Mouse (Mus musculus): ENCODE measurements around the gene AF067061.
"Not testable (repeated sequence)": the region's sequence is repeated elsewhere in the genome, so short reads cannot be mapped to it uniquely, and the experiment has no call there.

The AF067061 gene

DNA sequence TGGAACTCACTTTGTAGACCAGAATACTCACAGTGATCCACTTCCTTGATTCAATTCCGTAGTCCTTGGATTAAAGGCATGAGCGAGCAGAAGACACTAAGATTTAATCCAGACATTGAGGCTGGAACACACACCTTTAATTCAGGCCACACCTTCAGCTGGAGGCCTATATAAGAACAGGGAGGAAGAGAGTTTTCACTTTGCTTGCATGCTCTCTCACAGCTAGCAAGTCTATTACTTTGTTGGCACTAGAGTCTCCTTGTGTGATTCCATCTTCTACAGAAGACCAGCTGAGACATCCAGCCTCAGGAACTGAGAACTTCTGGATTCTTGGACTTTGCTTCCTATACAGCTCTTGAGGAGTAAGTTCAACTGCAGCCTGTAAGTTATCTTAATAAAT, at the start of gene AF067061:
Gene AF067061, plus strand, starts transcription at position 245 of the 400 bp plus-strand sequence.
- DNase-seq (ENCODE audit: low read depth, low spot score): not testable (repeated sequence)

DNA sequence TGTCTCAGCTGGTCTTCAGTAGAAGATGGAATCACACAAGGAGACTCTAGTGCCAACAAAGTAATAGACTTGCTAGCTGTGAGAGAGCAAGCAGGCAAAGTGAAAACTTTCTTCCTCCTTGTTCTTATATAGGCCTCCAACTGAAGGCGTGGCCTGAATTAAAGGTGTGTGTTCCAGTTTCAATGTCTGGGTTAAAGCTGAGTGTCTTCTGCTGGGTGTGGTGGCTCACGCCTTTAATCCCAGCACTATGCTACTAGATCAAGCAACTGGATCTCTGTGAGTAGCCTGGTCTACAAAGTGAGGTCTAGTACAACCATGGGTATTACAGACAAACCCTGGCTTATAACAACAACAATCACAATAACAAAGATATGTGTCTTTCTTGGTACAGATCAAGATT, 47.1 kb upstream of the AF067061 start, which contains the start of gene Gm21762:
Gene Gm21762, minus strand, starts transcription at position 101 of the 400 bp plus-strand sequence.
- not testable (repeated sequence) for DNase-seq (ENCODE audit: low read depth, low spot score)

DNA sequence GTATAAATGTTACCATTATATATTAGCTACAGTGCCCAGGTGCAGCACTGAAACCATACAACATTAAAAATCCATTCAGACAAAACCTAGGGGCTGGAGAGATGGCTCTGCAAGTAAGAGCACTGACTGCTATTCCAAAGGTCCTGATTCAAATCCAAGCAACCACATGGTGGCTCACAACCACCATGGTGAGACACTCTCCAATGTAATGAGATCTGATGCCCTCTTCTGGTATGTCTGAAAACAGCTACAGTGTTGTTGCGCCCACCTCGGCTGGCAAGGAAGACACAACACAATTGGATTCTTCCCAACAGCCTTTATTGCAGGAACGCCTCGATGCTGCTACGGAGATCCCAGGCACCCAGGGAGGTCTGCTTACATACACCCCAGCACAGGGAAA, 42.0 kb upstream of the AF067061 start:
- DNase-seq (ENCODE audit: low read depth, low spot score): not testable (repeated sequence)

DNA sequence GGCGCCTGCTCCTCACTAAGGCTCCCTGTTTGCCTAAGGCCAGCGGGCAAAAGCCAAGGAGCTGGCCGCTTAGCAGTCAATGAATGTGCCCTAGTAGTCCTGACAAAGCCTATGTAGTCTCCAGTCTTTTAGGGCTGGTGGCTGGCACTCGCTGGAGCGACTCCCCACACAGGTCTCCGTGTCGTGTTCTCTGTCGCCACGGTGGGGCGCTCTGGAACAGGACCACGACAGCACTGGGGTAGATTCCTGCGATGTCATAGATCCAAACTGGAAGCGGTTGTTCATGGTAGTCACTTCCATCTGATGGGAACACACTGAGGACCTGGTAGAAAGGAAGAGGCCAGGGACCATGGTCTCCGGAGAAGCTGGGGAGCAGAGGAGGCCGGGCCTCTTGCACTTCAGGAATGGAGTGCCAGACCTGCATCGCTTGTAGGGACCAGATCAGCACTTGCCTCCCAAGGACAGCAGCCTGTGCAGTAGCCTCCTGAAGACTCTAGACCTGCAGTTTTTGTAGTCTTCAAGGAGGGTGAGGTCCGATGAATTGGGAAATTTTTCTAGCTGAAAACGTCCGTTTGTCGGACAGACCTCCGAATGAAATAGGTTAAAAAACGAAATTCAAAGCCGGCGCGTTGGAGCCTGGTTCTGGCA, 39.8 kb upstream of the AF067061 start:
- not testable (repeated sequence) for DNase-seq (ENCODE audit: low read depth, low spot score)

DNA sequence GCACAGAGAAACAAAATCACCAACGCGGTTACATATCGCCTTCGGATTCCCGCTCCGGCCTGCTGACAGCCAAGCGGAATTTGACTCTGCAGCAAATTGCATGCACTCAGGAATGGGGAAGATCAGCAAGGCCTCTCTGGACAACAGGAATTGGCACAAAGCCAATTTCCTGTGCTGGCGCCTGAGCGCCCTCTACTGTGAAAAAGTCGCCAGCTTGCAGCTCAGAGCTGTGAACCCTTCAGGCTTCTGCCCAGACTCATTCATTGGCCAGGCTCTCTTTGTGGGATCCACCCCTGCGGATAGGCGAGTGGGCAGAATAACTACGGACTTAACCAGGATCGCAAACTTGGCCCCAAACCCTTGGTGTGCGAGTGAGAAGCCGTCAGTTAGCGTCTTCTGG, 31.1 kb upstream of the AF067061 start:
- DNase-seq (ENCODE audit: low read depth, low spot score): not testable (repeated sequence)

DNA sequence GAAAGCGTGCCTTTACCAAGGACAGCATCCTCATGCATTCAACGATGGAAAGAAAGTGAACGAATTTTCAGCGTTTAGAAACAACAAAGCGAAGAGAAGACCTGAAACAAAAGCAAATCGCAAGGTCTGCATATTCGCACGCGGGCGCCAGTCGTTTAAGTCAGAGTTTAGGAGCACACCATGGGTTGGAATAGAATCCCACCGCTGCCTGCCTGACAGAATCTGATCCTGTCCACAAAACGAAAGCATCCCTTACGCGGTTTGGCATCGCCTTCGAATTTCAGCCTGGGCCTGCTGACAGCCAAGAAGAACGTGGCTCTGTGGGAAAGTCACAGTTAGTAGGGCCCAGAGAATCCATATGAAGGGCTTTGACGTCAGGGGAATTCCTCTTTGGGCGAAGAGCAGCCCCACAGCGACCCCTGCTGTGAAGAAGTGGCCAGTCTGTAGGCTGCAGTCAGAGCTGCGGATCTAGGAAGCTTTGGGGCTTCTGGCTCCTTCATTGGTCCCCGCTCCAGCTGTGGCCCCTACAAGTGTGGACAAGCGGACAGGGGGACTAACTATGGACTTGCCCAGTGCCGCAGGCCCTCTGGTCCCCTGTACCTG, 30.4 kb upstream of the AF067061 start:
- DNase-seq (ENCODE audit: low read depth, low spot score): not testable (repeated sequence)

DNA sequence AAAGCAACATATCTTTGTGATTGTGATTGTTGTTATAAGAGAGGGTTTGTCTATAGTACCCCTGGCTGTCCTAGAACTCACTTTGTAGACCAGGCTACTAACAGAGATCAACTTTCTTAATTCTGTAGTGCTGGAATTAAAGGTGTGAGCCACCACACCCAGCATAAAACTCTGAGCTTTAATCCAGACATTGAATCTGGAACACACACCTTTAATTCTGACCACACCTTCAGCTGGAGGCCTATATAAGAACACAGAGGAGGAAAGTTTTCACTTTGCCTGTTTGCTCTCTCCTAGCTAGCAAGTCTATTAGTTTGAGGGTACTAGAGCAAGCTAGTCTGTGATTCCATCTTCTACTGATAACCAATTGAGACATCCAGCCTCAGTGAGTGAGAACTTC, 24.1 kb upstream of the AF067061 start, which contains the start of gene Gm21731:
Gene Gm21731, plus strand, starts transcription at position 301 of the 400 bp plus-strand sequence.
- not testable (repeated sequence) for DNase-seq (ENCODE audit: low read depth, low spot score)

DNA sequence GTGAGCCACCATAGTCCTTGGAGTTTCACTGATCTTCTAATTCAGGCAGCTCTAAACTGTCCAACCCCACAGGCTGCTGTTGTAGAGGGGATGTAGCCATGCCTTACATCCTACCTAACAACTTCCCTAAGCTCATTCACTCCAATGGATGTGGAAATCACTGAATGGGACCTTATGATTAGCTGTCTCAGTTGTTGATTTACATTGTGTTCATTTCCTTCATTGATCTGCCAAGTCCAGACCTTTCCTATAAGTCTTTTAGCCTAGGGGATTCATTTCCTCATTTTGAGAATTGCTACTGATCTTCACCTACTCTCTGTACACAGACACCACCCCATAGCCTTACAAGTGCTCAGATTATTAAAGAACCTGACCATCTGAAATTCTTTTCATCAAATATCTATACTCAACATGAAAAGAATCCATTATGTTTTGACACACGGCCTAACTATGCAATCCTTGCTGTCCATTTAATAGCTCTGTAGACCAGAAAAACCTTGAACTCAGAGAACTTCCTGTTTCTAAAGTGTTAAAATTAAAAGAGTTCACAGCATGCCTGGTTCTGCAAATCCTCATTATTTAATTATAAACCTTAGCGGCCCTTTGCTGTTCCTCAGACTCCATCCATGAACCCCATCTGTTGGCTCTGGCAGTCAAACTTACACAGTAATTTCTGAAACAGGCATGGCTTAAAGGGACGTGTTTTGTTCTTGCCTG, 11.5 kb upstream of the AF067061 start:
- not testable (repeated sequence) for DNase-seq (ENCODE audit: low read depth, low spot score)

DNA sequence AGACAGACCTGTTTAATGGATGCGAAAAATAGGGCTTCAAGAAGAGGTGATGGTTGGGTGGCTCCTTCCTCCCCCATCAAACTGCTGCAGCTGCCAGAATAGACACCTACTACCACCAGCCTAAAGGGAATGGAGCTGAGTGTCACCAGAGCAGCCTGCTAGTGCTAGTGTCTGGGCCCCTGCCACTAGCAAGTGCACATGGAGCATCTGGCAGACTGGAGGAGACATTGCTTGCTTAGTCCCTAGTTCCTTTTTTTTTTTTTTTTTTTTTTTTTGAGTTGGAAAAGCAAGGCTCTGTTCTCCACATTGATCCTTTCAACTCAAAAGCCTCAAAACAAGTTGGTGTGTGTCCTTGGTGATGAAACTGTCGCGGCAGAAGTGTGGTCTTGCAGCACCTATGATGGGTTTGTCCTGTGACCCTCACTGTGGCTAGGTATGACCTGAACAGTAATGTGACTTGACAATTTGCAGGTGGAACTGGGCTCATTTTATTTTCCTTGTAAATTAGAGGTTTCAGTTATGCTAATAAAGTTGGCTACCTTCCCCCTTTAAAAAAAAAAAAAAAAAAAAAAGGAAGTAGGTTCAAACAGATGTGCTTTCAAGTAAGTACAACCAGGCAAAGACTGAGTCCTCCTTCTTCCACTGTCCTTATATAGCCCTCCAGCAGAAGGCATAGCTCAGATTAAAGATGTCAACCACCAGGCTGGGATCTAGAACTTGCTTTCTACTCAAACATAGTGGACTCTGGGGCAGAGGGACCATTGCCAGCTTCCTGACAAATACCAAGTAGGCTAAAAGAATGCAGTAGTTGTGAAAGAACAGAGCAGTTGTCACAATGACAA, 3.9 kb upstream of the AF067061 start:
- not testable (repeated sequence) for DNase-seq (ENCODE audit: low read depth, low spot score)

DNA sequence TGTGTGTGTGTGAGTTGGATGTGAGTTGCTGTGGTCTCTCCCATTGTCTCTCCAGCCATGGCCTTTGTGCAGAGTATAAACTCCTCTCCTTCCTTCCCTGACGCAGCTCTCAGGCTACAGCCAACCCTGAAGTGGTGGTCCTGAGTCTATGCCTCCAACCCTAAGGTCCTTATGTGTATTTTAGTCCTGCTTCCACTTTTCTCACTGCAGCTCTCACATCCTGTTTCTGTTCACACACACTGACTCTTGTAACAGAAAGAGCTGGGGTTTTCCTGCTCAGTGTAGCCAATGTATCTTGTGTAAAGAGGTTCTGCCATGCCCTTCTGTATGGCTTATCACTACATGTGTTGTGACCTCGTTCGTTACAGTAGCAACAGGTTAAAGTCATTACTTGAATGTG, 3.2 kb upstream of the AF067061 start:
- not testable (repeated sequence) for DNase-seq (ENCODE audit: low read depth, low spot score)

DNA sequence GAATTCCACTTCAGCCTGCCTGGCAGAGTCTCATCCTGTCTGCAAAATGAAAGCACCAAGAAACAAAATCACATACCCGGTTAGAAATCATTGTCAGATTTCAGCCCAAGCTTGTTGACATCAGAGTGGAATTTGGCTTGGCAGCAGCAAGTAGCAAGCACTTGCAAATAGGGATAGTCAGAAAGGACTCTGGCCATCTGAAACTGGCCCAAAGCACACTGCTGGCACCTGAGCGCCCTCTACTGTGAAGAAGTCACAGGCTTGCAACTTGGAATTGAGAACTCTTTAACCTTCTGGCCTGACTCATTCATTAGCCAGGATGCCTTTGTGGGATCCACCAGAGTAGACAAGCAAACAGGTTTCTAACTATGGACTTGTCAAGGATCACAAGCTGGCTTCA, 14.9 kb downstream of the AF067061 start:
- DNase-seq (ENCODE audit: low read depth, low spot score): not testable (repeated sequence)

DNA sequence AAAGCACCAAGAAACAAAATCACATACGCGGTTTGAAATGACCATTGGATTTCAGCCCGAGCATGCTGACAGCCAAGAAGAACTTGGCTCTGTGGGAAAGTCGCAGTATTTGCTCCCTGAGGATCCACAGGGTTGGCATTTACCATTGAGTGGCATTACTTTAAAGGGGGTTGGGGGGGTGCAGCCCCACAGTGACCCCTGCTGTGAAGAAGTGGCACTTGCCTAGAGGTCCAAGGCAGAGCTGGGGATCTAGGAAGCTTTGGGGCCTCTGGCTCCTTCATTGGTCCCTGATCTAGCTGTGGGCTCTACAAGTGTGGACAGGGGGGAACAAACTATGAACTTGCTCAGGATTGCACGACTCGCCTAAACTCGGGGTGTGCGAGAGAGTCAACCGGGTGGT, 15.9 kb downstream of the AF067061 start:
- no peak for DNase-seq (ENCODE audit: low read depth, low spot score)

DNA sequence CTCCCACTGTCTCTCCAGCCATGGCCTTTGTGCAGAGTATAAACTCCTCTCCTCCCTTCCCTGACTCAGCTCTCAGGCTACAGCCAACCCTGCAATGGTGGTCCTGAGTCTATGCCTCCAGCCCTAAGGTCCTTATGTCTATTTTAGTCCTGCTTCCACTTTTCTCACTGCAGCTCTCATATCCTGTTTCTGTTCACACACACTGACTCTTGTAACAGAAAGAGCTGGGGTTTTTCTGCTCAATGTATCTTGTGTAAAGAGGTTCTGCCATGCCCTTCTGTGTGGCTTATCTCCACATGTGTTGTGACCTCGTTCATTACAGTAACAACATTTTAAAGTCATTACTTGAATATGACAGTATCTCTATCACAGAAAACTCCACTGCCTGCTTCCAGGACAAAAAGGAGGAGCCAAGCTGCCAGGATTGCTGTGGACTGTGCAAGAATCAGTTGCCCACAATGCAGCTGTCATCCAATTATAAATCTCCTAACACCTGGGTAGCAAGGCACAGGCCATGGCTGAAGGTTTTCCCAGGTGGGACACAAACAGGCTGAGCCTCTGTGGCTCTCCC, 36.5 kb downstream of the AF067061 start:
- no peak for DNase-seq (ENCODE audit: low read depth, low spot score)

DNA sequence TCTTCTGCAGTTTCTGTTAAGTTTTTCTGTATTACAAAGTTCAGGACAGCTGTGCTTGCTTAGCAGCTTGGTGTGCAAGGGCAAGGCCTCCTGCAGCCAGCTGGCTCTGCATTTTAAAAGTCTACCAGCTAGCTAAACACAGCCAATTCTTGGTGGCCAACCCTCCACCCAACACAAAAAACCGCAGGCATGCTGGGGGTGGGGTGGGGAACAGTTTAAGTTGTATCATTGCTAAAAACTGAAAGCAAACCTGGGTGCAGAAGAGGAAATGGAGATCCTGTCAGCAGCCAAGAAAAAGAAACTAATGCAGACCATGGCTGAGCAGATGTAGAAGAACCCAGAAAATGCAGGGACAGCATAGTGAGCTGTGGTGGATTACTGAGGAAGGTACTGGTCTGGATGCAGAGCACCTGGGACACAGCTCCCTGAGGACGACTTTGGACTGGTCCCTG, 37.1 kb downstream of the AF067061 start, which contains the start of gene BC147527:
Gene BC147527, plus strand, starts transcription at position 402 of the 452 bp plus-strand sequence.
- DNase-seq (ENCODE audit: low read depth, low spot score): no peak

DNA sequence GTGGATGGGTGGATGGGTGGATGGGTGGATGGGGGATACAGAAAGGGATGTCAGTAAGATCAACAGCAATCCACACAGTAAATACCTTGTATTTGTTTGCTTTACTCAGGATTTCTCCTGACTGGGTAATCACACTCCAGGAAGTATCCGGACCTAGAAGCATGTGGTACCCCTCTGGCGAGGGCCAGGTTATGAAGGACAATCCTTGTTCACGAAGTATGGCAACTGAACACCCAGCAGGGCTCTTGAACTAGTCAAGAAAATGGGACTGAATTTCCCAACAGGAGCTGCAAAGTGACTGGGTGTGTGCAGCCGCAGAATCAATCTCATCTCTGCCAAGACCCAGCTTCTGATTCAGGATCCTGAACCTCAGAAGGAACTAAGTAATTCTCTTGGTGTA, 37.9 kb downstream of the AF067061 start:
- DNase-seq (ENCODE audit: low read depth, low spot score): no peak

DNA sequence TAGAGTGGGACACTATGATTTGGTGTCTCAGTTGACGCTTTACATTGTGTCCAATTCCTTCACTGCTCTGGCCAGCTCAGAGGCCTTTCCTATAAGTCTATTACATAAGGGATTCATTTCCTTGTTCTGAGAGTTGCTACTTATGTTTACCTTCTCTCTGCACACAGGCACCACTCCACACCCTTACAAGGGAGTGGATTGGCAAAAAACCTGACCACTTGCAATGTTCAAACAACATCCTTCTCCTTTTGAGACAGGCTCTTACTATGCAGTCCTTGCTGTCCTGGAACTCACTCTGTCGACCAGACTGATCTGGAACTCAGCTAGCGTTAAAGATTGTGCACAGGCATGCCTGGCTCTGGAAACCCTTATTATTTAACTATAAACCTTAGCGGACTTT, 47.8 kb downstream of the AF067061 start:
- no peak for DNase-seq (ENCODE audit: low read depth, low spot score)

DNA sequence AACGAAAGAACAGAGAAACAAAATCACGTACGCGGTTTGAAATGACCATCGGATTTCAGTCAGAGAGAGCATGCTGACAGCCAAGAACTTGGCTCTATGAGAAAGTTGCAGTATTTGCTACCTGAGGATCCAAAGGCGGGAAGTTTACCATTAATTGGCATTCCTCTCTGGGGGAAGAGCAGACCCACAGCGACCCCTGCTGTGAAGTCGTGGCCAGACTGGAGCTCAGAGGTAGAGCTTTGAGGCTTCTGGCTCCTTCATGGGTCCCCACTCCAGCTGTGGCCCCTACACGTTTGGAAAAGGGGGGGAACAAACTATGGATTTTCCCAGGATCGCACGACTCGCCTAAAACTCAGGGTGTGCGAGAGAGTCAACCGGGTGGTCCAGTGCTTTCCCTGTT, 50.7 kb downstream of the AF067061 start:
- no peak for DNase-seq (ENCODE audit: low read depth, low spot score)
